Mouse (Mus musculus): ENCODE results near the gene Kctd21. TPM values are rescaled to one million over a fixed set of nuclear protein-coding genes. Genes with fewer than 3 reads are reported as not detected.

Gene Kctd21
- total and polyA plus RNA-seq, 2 experiments: 3.2 to 4.8 TPM

DNA sequence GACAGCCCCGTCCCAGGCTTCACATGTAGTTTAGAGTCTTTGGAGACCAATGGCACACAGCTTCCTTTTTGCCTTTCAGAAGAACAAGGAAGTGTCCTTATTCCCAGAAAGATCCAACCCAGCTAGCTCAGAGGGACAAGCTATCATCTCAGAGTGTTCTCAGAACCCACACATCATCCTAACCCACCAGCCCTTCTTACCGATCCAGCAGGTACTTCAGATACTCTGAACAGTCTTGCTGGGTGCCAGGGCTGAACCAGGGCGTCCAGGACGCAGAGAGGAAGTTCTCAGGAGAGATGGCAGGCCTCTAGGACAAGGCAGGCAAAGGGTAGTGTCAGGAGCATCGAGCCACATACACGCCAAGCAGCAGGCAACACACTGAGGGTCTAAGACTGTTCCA lies 19.3 kb upstream of the Kctd21 start:
- Histone ChIP-seq H3K9ac (ENCODE audit: low read depth, low read length) (no peak overlapping the region), H3K27ac (replicated peaks; ENCODE audit: insufficient read depth, low read depth, low read length) (no peak overlapping the region), H3K27me3 (ENCODE audit: control insufficient read depth, insufficient read depth, low read length) (no peaks in the 10 kb centered on the region), H3K4me3 (ENCODE audit: insufficient read depth, low read depth, low read length) (no peak overlapping the region), H3K4me1 (ENCODE audit: control insufficient read depth, insufficient read depth, low read length) (no peaks in the 10 kb centered on the region), H3K79me2 (ENCODE audit: control insufficient read depth, insufficient read depth, low read length) (no peaks in the 10 kb centered on the region), H3K36me3 (ENCODE audit: control insufficient read depth, insufficient read depth, low read length) (no peaks in the 10 kb centered on the region)
- no peak for DNase-seq (ENCODE audit: extremely low read depth, low read depth, low spot score)
- TF ChIP-seq CTCF (IDR thresholded peaks at IDR 0.05; ENCODE audit: low read depth, low read length): no peak
- no peak for TF ChIP-seq POLR2A (IDR thresholded peaks at IDR 0.05; ENCODE audit: extremely low read depth, insufficient read depth, low read length)
- WGBS: 85% methylated on average over 6 of the region's 6 CpGs

GRCm38 (mm10) chr7:97313364-97313995 lies 18.6 kb upstream of the Kctd21 start:
- no peak overlapping the region for H3K4me3 ChIP-seq (ENCODE audit: insufficient read depth, low read depth, low read length)
- H3K36me3 ChIP-seq (ENCODE audit: control insufficient read depth, insufficient read depth, low read length): no peaks in the 10 kb centered on the region
- WGBS: 84% methylated on average over 7 of the region's 7 CpGs
- H3K27me3 ChIP-seq (ENCODE audit: control insufficient read depth, insufficient read depth, low read length): no peaks in the 10 kb centered on the region
- no peak overlapping the region for H3K9ac ChIP-seq (ENCODE audit: low read depth, low read length)
- no peaks in the 10 kb centered on the region for H3K79me2 ChIP-seq (ENCODE audit: control insufficient read depth, insufficient read depth, low read length)
- no peak overlapping the region for H3K27ac ChIP-seq (replicated peaks; ENCODE audit: insufficient read depth, low read depth, low read length)
- no peak for DNase-seq (ENCODE audit: extremely low read depth, low read depth, low spot score)
- no peaks in the 10 kb centered on the region for H3K4me1 ChIP-seq (ENCODE audit: control insufficient read depth, insufficient read depth, low read length)
- TF ChIP-seq CTCF (IDR thresholded peaks at IDR 0.05; ENCODE audit: low read depth, low read length): no peak
- TF ChIP-seq POLR2A (IDR thresholded peaks at IDR 0.05; ENCODE audit: extremely low read depth, insufficient read depth, low read length): no peak

DNA sequence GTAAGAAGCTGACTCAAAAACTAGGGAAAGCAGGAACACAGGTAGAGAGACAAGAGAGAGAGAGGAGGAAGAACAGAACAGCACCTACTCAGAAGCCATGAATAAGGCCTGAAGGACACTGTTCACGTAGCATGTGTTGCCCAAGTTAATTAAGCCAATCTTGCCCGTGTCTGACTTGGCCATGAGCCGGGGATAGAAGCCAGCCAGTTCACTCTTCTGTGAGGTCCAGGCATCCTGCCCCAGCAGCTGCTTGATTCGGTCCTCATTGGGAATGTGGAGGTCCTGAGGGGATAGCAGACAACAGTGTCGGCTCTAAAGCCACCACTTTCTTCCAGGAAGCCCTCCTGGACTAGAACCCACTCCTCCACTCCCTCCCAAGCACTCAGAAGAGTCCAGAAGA lies 17.5 kb upstream of the Kctd21 start:
- 84% methylated on average over 5 of the region's 5 CpGs for WGBS
- no peaks in the 10 kb centered on the region for H3K79me2 ChIP-seq (ENCODE audit: control insufficient read depth, insufficient read depth, low read length)
- no peak overlapping the region for H3K9ac ChIP-seq (ENCODE audit: low read depth, low read length)
- TF ChIP-seq CTCF (IDR thresholded peaks at IDR 0.05; ENCODE audit: low read depth, low read length) (no peak), POLR2A (IDR thresholded peaks at IDR 0.05; ENCODE audit: extremely low read depth, insufficient read depth, low read length) (no peak)
- no peak for DNase-seq (ENCODE audit: extremely low read depth, low read depth, low spot score)
- H3K36me3 ChIP-seq (ENCODE audit: control insufficient read depth, insufficient read depth, low read length): no peaks in the 10 kb centered on the region
- H3K4me3 ChIP-seq (ENCODE audit: insufficient read depth, low read depth, low read length): no peak overlapping the region
- H3K4me1 ChIP-seq (ENCODE audit: control insufficient read depth, insufficient read depth, low read length): no peaks in the 10 kb centered on the region
- H3K27me3 ChIP-seq (ENCODE audit: control insufficient read depth, insufficient read depth, low read length): no peaks in the 10 kb centered on the region
- H3K27ac ChIP-seq (replicated peaks; ENCODE audit: insufficient read depth, low read depth, low read length): no peak overlapping the region

GRCm38 (mm10) chr7:97315656-97316055 lies 16.5 kb upstream of the Kctd21 start:
- Histone ChIP-seq H3K4me3 (ENCODE audit: insufficient read depth, low read depth, low read length) (no peak overlapping the region), H3K9ac (ENCODE audit: low read depth, low read length) (no peak overlapping the region), H3K27ac (replicated peaks; ENCODE audit: insufficient read depth, low read depth, low read length) (no peak overlapping the region), H3K27me3 (ENCODE audit: control insufficient read depth, insufficient read depth, low read length) (no peaks in the 10 kb centered on the region), H3K36me3 (ENCODE audit: control insufficient read depth, insufficient read depth, low read length) (no peaks in the 10 kb centered on the region), H3K79me2 (ENCODE audit: control insufficient read depth, insufficient read depth, low read length) (no peaks in the 10 kb centered on the region), H3K4me1 (ENCODE audit: control insufficient read depth, insufficient read depth, low read length) (no peaks in the 10 kb centered on the region)
- TF ChIP-seq POLR2A (IDR thresholded peaks at IDR 0.05; ENCODE audit: extremely low read depth, insufficient read depth, low read length) (no peak), CTCF (IDR thresholded peaks at IDR 0.05; ENCODE audit: low read depth, low read length) (no peak)
- 86% methylated on average over 6 of the region's 6 CpGs for WGBS
- no peak for DNase-seq (ENCODE audit: extremely low read depth, low read depth, low spot score)

DNA sequence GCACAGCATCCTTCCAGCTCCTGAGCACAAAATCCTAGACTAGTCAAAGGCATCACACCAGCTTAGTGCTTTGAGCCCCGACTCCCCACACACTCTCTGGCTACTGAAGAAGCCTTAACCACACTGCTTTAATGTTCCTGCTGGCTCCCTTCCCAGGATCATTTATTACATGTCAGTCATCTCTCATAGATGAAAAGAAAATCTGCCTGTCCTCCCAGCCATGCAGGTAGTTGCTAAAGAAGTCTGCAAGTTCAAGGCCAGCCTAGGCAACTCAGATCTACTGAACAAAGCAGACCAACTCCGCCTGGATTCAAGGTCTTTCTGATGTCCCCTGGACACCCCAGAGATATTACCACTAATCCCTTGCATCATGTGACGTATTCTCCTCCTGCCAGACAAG lies 14.4 kb upstream of the Kctd21 start:
- 81% methylated on average over 3 of the region's 3 CpGs for WGBS
- no peaks in the 10 kb centered on the region for H3K36me3 ChIP-seq (ENCODE audit: control insufficient read depth, insufficient read depth, low read length)
- no peak overlapping the region for H3K4me3 ChIP-seq (ENCODE audit: insufficient read depth, low read depth, low read length)
- DNase-seq (ENCODE audit: extremely low read depth, low read depth, low spot score): no peak
- H3K79me2 ChIP-seq (ENCODE audit: control insufficient read depth, insufficient read depth, low read length): no peaks in the 10 kb centered on the region
- no peak for TF ChIP-seq CTCF (IDR thresholded peaks at IDR 0.05; ENCODE audit: low read depth, low read length)
- no peak for TF ChIP-seq POLR2A (IDR thresholded peaks at IDR 0.05; ENCODE audit: extremely low read depth, insufficient read depth, low read length)
- no peaks in the 10 kb centered on the region for H3K4me1 ChIP-seq (ENCODE audit: control insufficient read depth, insufficient read depth, low read length)
- H3K9ac ChIP-seq (ENCODE audit: low read depth, low read length): no peak overlapping the region
- H3K27me3 ChIP-seq (ENCODE audit: control insufficient read depth, insufficient read depth, low read length): no peaks in the 10 kb centered on the region
- no peak overlapping the region for H3K27ac ChIP-seq (replicated peaks; ENCODE audit: insufficient read depth, low read depth, low read length)

DNA sequence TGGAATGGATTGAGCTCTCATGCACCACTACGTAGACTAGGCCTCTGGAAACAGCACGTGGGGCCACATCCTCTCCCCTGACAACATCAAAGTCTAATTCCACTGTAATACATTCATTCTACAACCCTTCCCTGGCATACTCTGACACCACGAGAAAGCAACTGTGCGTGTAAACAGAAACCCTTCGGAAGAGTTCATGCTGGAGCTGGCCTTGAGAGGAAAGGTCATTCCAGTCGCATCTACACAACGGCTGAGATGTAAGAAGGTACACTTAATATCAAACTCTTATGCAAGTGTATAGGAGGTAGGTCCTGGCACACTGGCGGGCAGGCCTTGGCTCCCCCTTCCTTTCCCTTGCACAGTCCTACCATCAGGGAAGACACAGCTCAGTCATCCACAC lies 7.8 kb upstream of the Kctd21 start:
- no peak for TF ChIP-seq CTCF (IDR thresholded peaks at IDR 0.05; ENCODE audit: low read depth, low read length)
- no peak for TF ChIP-seq POLR2A (IDR thresholded peaks at IDR 0.05; ENCODE audit: extremely low read depth, insufficient read depth, low read length)

More for the DNA sequence above, 7.8 kb upstream of the Kctd21 start:
- Histone ChIP-seq H3K4me3 (ENCODE audit: insufficient read depth, low read depth, low read length) (no peak overlapping the region), H3K27me3 (ENCODE audit: control insufficient read depth, insufficient read depth, low read length) (no peaks in the 10 kb centered on the region; the same call in 1 of the 2 replicates), H3K36me3 (ENCODE audit: control insufficient read depth, insufficient read depth, low read length) (no peaks in the 10 kb centered on the region), H3K9ac (ENCODE audit: low read depth, low read length) (no peak overlapping the region), H3K27ac (replicated peaks; ENCODE audit: insufficient read depth, low read depth, low read length) (no peak overlapping the region), H3K79me2 (ENCODE audit: control insufficient read depth, insufficient read depth, low read length) (no peaks in the 10 kb centered on the region), H3K4me1 (ENCODE audit: control insufficient read depth, insufficient read depth, low read length) (no peaks in the 10 kb centered on the region)
- WGBS: 87% methylated on average over 8 of the region's 8 CpGs
- no peak for DNase-seq (ENCODE audit: extremely low read depth, low read depth, low spot score)
